In genomic region chr10:83294746-83295145, GRCm38 (mm10) we compare ENCODE assay signal across 11 mouse cellular contexts. TPM values are rescaled to one million over a fixed set of nuclear protein-coding genes. Genes with fewer than 3 reads are reported as not detected.
DNase-seq lines count a peak whose midpoint lies in the region; ATAC-seq lines count a peak whose summit lies in the region.
"Had no signal": no experiment of that assay in that cellular context is flagged by ENCODE, and none has a peak within 500 bp of the region (broad histone marks: within the 10 kb centered on the region; RNA-seq: fewer than 3 reads in every experiment).

No protein-coding gene starts in this region.

- H3K9ac ChIP-seq in intestine, embryonic 15.5 days, result no peak overlapping the region
- H3K9ac ChIP-seq: liver, embryonic 13.5 days; neural tube, embryonic 12.5 days had no signal

- H3K27me3 ChIP-seq in intestine, embryonic 15.5 days (replicated peaks), result no peaks in the 10 kb centered on the region
- H3K27me3 ChIP-seq: liver, embryonic 13.5 days; neural tube, embryonic 12.5 days had no signal

- H3K36me3 ChIP-seq in intestine, embryonic 15.5 days, result no peaks in the 10 kb centered on the region
- H3K36me3 ChIP-seq: liver, embryonic 13.5 days; neural tube, embryonic 12.5 days had no signal

- no peak overlapping the region for H3K27ac ChIP-seq in intestine, embryonic 15.5 days
- H3K27ac ChIP-seq: liver, embryonic 13.5 days; neural tube, embryonic 12.5 days had no signal

- intact Hi-C loops in heart, postnatal 36 days (cut with DNase I), result loop anchor here (2.0 kb wide), 1 partner anchor 386 kb away; no protein-coding TSS in a partner anchor

- no peaks in the 10 kb centered on the region for H3K4me1 ChIP-seq in intestine, embryonic 15.5 days (replicated peaks)
- H3K4me1 ChIP-seq: neural tube, embryonic 12.5 days had no signal

- DNase-seq in cerebellum, postnatal 14 days, result peak; percentile 13 to 22
- no peak for DNase-seq in cerebellum, adult 11 months
- DNase-seq in layer of hippocampus, adult 11-12 months (ENCODE audit: low spot score), result peak; percentile 22
- no peak for DNase-seq in layer of hippocampus, postnatal 36 days
- DNase-seq in CD4-positive helper T cell, adult 2 months (ENCODE audit: low read depth, low spot score), result peak; percentile 6
- peak; percentile 30 for DNase-seq in hindlimb bud, embryonic 11.5 days (ENCODE audit: extremely low spot score, low read depth, low spot score)
- DNase-seq in heart, postnatal 36 days, result no peak
- DNase-seq: liver, embryonic 13.5 days had no signal

- H3K4me2 ChIP-seq in intestine, embryonic 15.5 days (replicated peaks), result no peak overlapping the region
- H3K4me2 ChIP-seq: liver, embryonic 13.5 days; neural tube, embryonic 12.5 days had no signal

- 50% methylated on average over 9 of the region's 9 CpGs for WGBS in intestine, embryonic 15.5 days

- ATAC-seq in intestine, embryonic 15.5 days, result no peak
- ATAC-seq: inflammation-experienced regulatory T-cells, adult 6 months had no signal

- H3K9me3 ChIP-seq in intestine, embryonic 15.5 days, result no peaks in the 10 kb centered on the region
- H3K9me3 ChIP-seq: liver, embryonic 13.5 days; neural tube, embryonic 12.5 days had no signal

- H3K4me3 ChIP-seq in intestine, embryonic 15.5 days (replicated peaks), result no peak overlapping the region
- H3K4me3 ChIP-seq: liver, embryonic 13.5 days; neural tube, embryonic 12.5 days had no signal

RNA-seq across cellular contexts. Expression of gene Slc41a2, which starts 42.9 kb away (rescaled TPM):
- total RNA-seq in layer of hippocampus, postnatal 36 days (2021), result 10 to 100 TPM; 20.2 to 24.3 TPM
- polyA plus RNA-seq in intestine, embryonic 15.5 days (2015; fragmentation: Nextera tagmentation; extraction: Ambion mirVana), result 0.72 and 0.73 TPM in 2 replicates
- 1 to 10 TPM; 1.3 to 1.5 TPM for total RNA-seq in heart, postnatal 36 days (2021)

Comparison
In these comparisons a context has a peak if more than half of its experiments do, and no peak if none do; other contexts are left out.
1. DNase-seq: peak in cerebellum, postnatal 14 days (2 of 2), layer of hippocampus, adult 11-12 months (single experiment), CD4-positive helper T cell, adult 2 months (single experiment) and hindlimb bud, embryonic 11.5 days (single experiment); none in cerebellum, adult 11 months (single experiment), layer of hippocampus, postnatal 36 days (0 of 2) and heart, postnatal 36 days (0 of 2).
2. RNA of gene Slc41a2, which starts 42.9 kb away (total RNA-seq): 20.2 to 24.3 TPM in layer of hippocampus, postnatal 36 days; 1.3 to 1.5 TPM in heart, postnatal 36 days; every median in the first group is over 4 times any median in the second.